Mouse (Mus musculus): Measurements from ENCODE around the gene Triap1.
A peak's percentile ranks its signal among the peaks of the same experiment; 100 is the strongest.
"Not testable (repeated sequence)": the region's sequence is repeated elsewhere in the genome, so short reads cannot be mapped to it uniquely, and the experiment has no call there.

Triap1 gene

DNA sequence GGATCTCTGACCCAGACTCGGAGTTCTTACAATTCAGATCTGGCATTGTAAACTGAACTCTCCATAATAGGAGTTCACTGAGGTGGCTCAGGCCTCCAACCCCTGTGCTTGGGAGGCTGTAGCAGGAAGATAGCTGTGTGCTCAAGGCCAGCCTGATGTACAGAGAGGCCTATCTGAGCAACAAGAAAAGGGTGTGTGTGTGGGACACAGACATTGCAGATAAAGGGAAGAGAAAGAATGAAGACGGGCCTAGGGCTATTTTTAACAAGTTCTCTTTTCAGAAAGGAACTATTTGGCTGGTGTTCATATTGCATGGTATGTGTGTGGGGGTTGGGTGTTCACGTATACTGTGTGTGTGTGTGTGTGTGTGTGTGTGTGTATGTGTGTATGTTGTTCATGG is 7.4 kb upstream of the Triap1 start:
- DNase-seq (ENCODE audit: low read depth), result no peak

DNA sequence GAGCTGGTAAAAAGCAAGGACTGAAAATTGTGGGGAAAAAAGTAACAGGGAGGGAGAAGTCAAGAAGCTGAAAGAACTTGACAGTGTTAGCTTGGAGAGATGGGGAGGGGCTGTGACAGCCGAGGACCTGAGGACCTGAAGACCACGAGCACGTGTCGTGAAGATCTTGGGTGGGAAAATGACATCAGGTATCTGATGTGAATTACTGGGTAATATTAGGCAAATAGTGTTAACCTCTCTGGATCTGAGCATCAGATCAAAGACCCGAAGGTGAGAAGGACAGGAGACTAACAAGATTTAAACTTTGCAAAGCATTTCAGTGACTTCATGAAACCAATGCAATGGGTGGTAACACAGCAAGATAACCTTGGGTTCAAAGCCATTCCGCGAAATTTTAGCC is 1.0 kb upstream of the Triap1 start:
- no peak for DNase-seq (ENCODE audit: low read depth)

- DNase-seq (ENCODE audit: low read depth), result peak; percentile 33
Measured at GRCm38 (mm10) chr5:115341314-115342165, 515 bp downstream of the Triap1 start.

- peak; percentile 93 for DNase-seq (ENCODE audit: low read depth)
Measured at GRCm38 (mm10) chr5:115347564-115347963, 6.5 kb downstream of the Triap1 start.

DNA sequence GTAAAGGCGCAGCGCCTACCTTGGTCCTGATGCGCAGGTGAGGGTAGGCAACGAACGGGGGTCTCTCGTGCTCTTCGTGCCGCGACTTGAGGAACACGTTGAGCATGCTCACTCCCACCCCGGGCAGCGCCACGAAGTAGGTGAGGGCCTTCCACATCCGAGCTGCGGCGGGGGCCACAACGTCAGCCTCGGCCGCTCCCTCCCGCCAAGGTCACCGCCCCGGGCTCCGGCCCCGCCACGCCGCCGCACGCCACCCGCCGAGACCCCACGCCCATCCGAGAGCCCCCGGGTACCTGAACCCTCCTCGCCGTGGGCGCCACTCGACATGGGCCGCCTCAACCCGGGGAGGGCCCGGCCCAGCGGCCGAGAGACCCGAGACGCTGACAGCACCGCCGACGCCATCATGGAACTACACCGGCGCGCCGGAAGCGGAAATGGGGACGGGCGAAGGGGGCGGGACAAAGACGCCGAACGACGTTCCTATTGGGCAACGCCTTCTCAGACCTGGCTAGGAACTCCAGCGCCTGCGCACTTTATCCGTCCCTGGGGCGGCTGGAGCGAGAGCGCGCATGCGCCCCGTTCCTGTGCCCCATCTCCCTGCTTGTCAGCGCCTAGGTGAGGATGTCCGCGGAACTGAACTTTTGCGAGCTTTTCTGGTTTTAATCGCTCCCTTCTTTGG is 7.7 kb downstream of the Triap1 start, which contains the start of gene Cox6a1:
Gene Cox6a1, minus strand, starts transcription at position 436 of the 679 bp plus-strand sequence.
- peak; percentile 98 for DNase-seq (ENCODE audit: low read depth)

DNA sequence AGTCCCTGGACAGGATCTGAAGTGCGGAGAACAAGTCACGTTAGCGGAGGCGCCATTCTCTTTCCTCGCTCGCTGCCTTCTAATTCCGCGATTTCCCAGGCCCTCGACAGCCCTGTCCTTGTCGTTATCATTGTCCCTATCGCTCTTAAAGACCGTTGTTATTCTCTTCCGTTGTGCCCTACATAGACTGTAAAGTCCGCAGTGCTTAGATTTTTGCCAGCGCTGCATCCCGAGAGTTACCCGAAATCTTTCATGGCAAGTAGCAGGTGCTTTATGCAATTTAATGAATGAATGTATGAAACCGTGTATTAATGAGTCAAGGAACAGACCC is 8.2 kb downstream of the Triap1 start:
- no peak for DNase-seq (ENCODE audit: low read depth)

- DNase-seq (ENCODE audit: low read depth), result no peak
Measured at GRCm38 (mm10) chr5:115351348-115351747, 10.3 kb downstream of the Triap1 start.

- DNase-seq (ENCODE audit: low read depth), result no peak
Measured at GRCm38 (mm10) chr5:115355070-115355469, 14.0 kb downstream of the Triap1 start.

DNA sequence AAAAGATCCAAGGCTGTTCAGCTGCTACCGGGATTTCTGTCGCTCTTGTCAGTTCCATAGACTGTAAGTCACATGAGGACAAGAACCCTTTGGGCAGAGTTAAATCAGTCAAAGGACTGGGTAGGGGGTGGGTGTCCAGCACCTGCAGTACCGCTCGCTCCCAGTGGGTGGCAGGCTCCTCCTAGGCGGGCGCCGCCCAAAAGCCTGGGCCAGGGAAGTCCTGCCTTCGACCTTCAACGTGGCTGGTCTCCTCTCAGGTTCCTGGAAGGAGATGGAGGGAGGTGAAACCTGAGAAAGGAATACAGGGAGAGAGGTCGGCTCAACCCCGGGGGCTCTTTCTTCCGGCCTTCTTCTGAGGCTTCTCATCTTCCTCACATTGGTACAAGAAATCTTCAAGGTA is 17.8 kb downstream of the Triap1 start:
- DNase-seq (ENCODE audit: low read depth), result peak; percentile 87

DNA sequence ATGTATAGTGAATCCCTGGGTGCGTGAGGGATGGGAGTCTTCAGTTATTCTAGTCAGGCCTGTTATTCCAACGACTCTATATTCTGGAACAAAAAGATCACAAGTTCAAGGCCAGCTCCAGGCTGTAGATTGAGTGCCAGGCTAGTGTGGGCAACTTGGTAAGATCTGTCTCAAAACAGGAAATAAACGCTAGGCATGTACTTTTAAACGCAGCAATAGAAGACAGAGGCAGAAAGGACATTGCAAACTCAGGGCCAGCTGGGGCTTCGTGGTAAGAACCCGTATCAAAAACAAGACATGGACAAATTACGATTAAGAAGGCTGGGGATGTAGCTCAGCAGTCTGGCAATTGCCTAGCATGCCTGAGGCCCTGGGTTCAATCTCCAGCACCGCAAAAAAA is 18.4 kb downstream of the Triap1 start:
- peak; percentile 69 for DNase-seq (ENCODE audit: low read depth)

GRCm38 (mm10) chr5:115359851-115360372 is 18.9 kb downstream of the Triap1 start:
- DNase-seq (ENCODE audit: low read depth), result no peak

DNA sequence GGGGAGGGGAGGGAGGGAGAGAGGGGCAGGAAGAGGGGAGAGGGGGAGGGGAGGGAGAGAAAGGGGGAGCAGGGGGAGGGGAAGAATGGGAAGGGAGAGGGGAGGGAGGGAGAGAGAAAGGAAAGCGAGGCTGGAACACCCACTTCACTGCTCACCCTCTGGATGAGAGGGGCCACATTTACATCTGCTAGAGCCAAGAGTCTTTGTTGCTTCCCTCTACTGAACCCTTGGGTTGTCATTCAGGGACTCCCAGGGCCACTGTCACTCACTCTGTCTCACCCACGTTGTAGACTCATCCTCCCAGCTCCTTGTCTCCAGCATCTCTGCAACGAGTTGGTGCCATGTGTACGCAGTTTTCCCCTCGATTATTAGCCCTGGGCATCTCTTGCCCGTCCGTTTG is 21.2 kb downstream of the Triap1 start:
- DNase-seq (ENCODE audit: low read depth), result no peak

DNA sequence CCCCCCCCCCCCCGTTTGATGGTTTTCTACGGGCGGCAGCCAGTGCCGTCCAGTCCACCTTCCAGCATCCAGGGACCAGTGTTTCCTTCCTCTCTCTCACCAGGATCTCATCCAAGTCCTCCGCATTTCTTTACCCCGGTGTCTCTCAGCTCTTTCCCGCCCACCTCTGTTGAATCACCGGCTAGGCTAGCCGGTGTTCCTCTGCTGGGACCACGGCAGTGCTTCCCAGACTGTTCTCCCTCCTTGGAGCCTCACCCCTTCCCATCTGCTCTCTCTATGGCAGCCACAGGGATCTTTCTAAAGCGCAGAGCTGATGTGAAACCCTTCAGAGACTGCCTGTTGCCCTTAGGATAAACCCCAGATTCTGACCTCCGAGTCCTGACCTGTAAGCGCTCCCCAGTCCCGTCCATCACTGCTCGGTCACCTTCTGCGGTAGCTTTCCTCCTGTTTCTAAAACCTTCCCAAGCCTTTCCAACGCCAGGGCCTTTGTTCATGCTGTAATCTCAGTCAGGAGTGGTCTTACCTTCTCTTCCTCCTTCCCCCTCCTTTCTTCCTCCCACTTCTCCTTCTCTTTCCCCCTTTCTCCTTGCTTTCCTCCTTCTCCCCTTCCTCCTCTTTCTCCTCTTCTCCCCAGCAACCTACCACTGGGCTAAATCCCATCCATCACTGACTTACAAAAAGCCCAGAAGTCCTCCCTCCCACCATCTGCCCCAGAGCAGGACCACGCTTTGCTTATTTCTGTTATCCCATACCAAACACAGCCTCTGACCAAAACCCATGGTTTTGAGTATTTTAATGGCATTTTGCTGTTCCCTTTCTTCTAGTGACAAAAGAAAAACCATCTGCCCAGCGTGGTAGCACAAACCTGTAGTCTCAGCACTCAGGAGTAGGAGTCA is 22.0 kb downstream of the Triap1 start:
- DNase-seq (ENCODE audit: low read depth), result no peak

GRCm38 (mm10) chr5:115364782-115365181 is 23.8 kb downstream of the Triap1 start:
- no peak for DNase-seq (ENCODE audit: low read depth)

DNA sequence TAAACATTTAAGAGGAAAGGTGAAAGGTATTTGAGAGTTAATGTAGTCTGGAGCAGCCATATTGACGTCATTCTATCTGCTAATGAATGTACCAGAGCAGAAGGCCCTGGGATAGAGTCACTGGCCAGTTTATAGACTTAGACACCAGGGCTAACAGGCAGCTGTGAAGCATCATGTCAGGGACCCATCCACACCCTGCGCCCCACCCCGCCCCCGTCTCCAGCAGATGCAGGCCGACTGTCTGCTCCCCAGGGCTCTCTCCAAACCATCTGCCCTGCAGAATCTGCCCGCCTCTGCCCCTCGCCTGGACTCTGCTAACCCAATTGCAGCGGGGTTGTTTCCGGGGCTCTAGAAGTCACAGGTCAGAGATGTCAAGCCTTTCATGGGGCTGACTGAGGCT is 30.7 kb downstream of the Triap1 start:
- no peak for DNase-seq (ENCODE audit: low read depth)

DNA sequence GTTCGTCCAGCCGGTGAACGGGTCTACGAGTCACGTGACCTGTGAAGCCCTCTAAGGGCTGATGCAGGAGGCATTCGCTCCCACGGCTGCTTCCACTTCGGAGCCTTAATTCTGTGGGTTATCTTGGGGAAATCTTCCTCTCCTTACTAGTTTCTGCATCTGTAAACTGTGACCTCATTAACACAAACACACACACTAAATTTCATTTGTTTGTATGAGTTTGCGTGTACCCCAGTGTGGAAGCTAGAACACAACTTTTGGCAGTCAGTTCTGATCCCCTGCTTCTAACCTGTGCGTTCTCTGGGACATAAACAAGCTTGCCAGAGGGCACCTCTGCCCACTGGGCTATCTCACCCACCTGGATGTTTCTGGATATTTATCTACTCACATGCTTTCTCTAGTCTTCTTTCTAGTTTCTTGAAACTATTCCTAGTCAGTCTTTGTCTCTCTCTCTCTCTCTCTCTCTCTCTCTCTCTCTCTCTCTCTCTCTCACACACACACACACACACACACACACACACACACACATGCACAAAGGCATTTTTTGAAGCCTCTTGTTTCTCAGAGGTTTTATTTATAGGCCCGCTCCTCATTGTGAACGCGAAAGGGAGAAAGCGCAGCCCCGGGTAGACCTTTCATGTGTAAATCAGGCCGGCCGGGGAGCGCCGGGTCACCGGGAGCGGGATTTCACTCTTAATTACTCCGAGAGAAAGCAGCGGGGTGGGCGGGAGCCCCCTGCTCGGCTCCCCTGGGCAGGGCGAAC is 32.6 kb downstream of the Triap1 start:
- DNase-seq (ENCODE audit: low read depth), result no peak

DNA sequence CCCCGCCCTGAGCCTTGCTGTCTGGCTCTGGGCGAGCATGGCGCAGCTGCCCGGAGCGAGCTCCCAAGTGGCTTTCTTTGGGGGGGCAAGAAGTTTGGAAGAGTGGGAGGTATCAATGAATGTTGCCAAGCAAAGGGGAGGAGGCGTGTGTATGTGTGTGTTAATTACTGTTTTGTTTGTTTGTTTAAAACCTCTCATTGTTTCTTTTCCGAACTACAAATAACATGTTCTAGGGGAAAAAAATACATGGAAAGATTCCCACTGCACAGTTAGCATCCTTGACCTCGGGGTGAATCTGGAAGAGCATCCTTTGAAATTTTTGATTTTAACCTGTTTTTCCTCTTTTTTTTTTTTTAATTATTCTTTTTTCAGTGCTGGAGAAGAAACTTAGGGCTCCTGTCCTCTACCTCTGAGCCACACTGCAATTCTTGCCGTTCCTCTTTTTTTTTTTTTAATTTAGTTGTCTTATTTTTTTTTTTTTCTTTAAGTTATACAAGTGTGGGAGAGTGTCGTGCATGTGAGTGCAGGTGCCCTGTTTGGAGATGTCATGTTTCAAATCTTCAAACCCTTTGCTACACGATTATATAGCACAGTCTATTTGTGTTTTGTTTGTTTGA is 33.3 kb downstream of the Triap1 start:
- no peak for DNase-seq (ENCODE audit: low read depth)

GRCm38 (mm10) chr5:115375436-115375835 is 34.4 kb downstream of the Triap1 start:
- DNase-seq (ENCODE audit: low read depth), result peak; percentile 41

GRCm38 (mm10) chr5:115378882-115379281 is 37.9 kb downstream of the Triap1 start:
- DNase-seq (ENCODE audit: low read depth), result not testable (repeated sequence)

- no peak for DNase-seq (ENCODE audit: low read depth)
Measured at GRCm38 (mm10) chr5:115391935-115392334, 50.9 kb downstream of the Triap1 start.

GRCm38 (mm10) chr5:115392969-115393368 is 51.9 kb downstream of the Triap1 start:
- DNase-seq (ENCODE audit: low read depth), result no peak

All from 416B (cell line).